Mouse (Mus musculus): ENCODE results near the gene Tmem259. TPM values are rescaled to one million over a fixed set of nuclear protein-coding genes. Genes with fewer than 3 reads are reported as not detected.

Gene Tmem259
- polyA plus RNA-seq, 1 experiment from 2014 or later: 12.3 TPM

- WGBS: 84% methylated on average over 5 of the region's 5 CpGs
- H3K36me3 ChIP-seq (replicated peaks): peaks cover 35% of the 10 kb centered on the region
- H3K9me3 ChIP-seq: no peaks in the 10 kb centered on the region
- peaks cover 56% of the 10 kb centered on the region for H3K4me1 ChIP-seq
- peak overlapping the region; percentile 69 for H3K4me3 ChIP-seq
- peaks cover 16% of the 10 kb centered on the region for H3K27me3 ChIP-seq (replicated peaks; ENCODE audit: low read depth, poor library complexity, severe bottlenecking)
- peak overlapping the region; percentile 92 for H3K27ac ChIP-seq (replicated peaks)
- DNase-seq (ENCODE audit: low spot score): no peak
Observed at GRCm38 (mm10) chr10:79983205-79983604, 925 bp downstream of the Tmem259 start.

- Histone ChIP-seq H3K36me3 (replicated peaks) (peaks cover 72% of the 10 kb centered on the region), H3K27ac (replicated peaks) (no peak overlapping the region), H3K27me3 (replicated peaks; ENCODE audit: low read depth, poor library complexity, severe bottlenecking) (peaks cover 11% of the 10 kb centered on the region; the same call in 1 of the 2 replicates), H3K4me3 (0 out of 2 replicates have a peak overlapping the region, but pooled peaks have one; percentile 13), H3K4me1 (peaks cover 29% of the 10 kb centered on the region), H3K9me3 (no peaks in the 10 kb centered on the region; the same call in 1 of the 2 replicates)
- 94% methylated on average over 22 of the region's 22 CpGs for WGBS
- DNase-seq (ENCODE audit: low spot score): no peak
Observed at GRCm38 (mm10) chr10:79979401-79980155, 4.6 kb downstream of the Tmem259 start.

- H3K4me1 ChIP-seq: peaks cover 22% of the 10 kb centered on the region
- H3K36me3 ChIP-seq (replicated peaks): peaks cover 82% of the 10 kb centered on the region
- peaks cover 20% of the 10 kb centered on the region for H3K27me3 ChIP-seq (replicated peaks; ENCODE audit: low read depth, poor library complexity, severe bottlenecking)
- DNase-seq (ENCODE audit: low spot score): no peak
- peak overlapping the region; percentile 16; the same call in 1 of the 2 replicates for H3K4me3 ChIP-seq
- 96% methylated on average over 21 of the region's 21 CpGs for WGBS
- H3K9me3 ChIP-seq: no peaks in the 10 kb centered on the region; the same call in 1 of the 2 replicates
- no peak overlapping the region for H3K27ac ChIP-seq (replicated peaks)
Observed at GRCm38 (mm10) chr10:79978061-79978460, 6.1 kb downstream of the Tmem259 start.

GRCm38 (mm10) chr10:79977324-79977723, 6.8 kb downstream of the Tmem259 start:
- H3K9me3 ChIP-seq: no peaks in the 10 kb centered on the region; the same call in 1 of the 2 replicates
- peaks cover 27% of the 10 kb centered on the region for H3K27me3 ChIP-seq (replicated peaks; ENCODE audit: low read depth, poor library complexity, severe bottlenecking)
- WGBS: 84% methylated on average over 28 of the region's 28 CpGs
- peaks cover 15% of the 10 kb centered on the region for H3K4me1 ChIP-seq
- no peak overlapping the region for H3K27ac ChIP-seq (replicated peaks)
- no peak for DNase-seq (ENCODE audit: low spot score)
- H3K4me3 ChIP-seq: peak overlapping the region; percentile 11; the same call in 1 of the 2 replicates
- H3K36me3 ChIP-seq (replicated peaks): peaks cover 82% of the 10 kb centered on the region

- DNase-seq (ENCODE audit: low spot score): no peak
- Histone ChIP-seq H3K27me3 (replicated peaks; ENCODE audit: low read depth, poor library complexity, severe bottlenecking) (peaks cover 34% of the 10 kb centered on the region), H3K4me3 (0 out of 2 replicates have a peak overlapping the region, but pooled peaks have one; percentile 0), H3K36me3 (replicated peaks) (peaks cover 80% of the 10 kb centered on the region), H3K9me3 (no peaks in the 10 kb centered on the region; the same call in 1 of the 2 replicates), H3K4me1 (peaks cover 12% of the 10 kb centered on the region; the same call in 1 of the 2 replicates), H3K27ac (replicated peaks) (no peak overlapping the region)
- WGBS: 75% methylated on average over 36 of the region's 36 CpGs
Observed at GRCm38 (mm10) chr10:79976722-79977107, 7.4 kb downstream of the Tmem259 start.

- peaks cover 11% of the 10 kb centered on the region for H3K4me1 ChIP-seq
- peaks cover 39% of the 10 kb centered on the region for H3K27me3 ChIP-seq (replicated peaks; ENCODE audit: low read depth, poor library complexity, severe bottlenecking)
- 0 out of 2 replicates have a peak overlapping the region, but pooled peaks have one; percentile 3 for H3K4me3 ChIP-seq
- H3K27ac ChIP-seq (replicated peaks): no peak overlapping the region
- 85% methylated on average over 28 of the region's 28 CpGs for WGBS
- no peak for DNase-seq (ENCODE audit: low spot score)
- peaks cover 75% of the 10 kb centered on the region for H3K36me3 ChIP-seq (replicated peaks)
- no peaks in the 10 kb centered on the region; the same call in 1 of the 2 replicates for H3K9me3 ChIP-seq
Observed at GRCm38 (mm10) chr10:79976071-79976721, 7.9 kb downstream of the Tmem259 start.

- Histone ChIP-seq H3K4me3 (0 out of 2 replicates have a peak overlapping the region, but pooled peaks have one; percentile 3), H3K9me3 (no peaks in the 10 kb centered on the region; the same call in 1 of the 2 replicates), H3K4me1 (peaks cover 16% of the 10 kb centered on the region), H3K27ac (replicated peaks) (no peak overlapping the region), H3K36me3 (replicated peaks) (peaks cover 62% of the 10 kb centered on the region), H3K27me3 (replicated peaks; ENCODE audit: low read depth, poor library complexity, severe bottlenecking) (peaks cover 54% of the 10 kb centered on the region)
- no peak for DNase-seq (ENCODE audit: low spot score)
- WGBS: 89% methylated on average over 8 of the region's 8 CpGs
Observed at GRCm38 (mm10) chr10:79974668-79975067, 9.5 kb downstream of the Tmem259 start.

GRCm38 (mm10) chr10:79974087-79974486, 10.0 kb downstream of the Tmem259 start:
- peaks cover 15% of the 10 kb centered on the region for H3K4me1 ChIP-seq
- WGBS: 89% methylated on average over 21 of the region's 21 CpGs
- H3K36me3 ChIP-seq (replicated peaks): peaks cover 56% of the 10 kb centered on the region
- H3K27ac ChIP-seq (replicated peaks): no peak overlapping the region
- H3K9me3 ChIP-seq: no peaks in the 10 kb centered on the region; the same call in 1 of the 2 replicates
- no peak for DNase-seq (ENCODE audit: low spot score)
- H3K4me3 ChIP-seq: no peak overlapping the region
- H3K27me3 ChIP-seq (replicated peaks; ENCODE audit: low read depth, poor library complexity, severe bottlenecking): peaks cover 60% of the 10 kb centered on the region

GRCm38 (mm10) chr10:79972831-79973230, 11.3 kb downstream of the Tmem259 start:
- Histone ChIP-seq H3K27me3 (replicated peaks; ENCODE audit: low read depth, poor library complexity, severe bottlenecking) (peaks cover 69% of the 10 kb centered on the region), H3K4me1 (peaks cover 15% of the 10 kb centered on the region), H3K36me3 (replicated peaks) (peaks cover 54% of the 10 kb centered on the region), H3K4me3 (no peak overlapping the region), H3K9me3 (no peaks in the 10 kb centered on the region; the same call in 1 of the 2 replicates), H3K27ac (replicated peaks) (no peak overlapping the region)
- 70% methylated on average over 14 of the region's 14 CpGs for WGBS
- no peak for DNase-seq (ENCODE audit: low spot score)

GRCm38 (mm10) chr10:79971183-79971497, 13.0 kb downstream of the Tmem259 start:
- Histone ChIP-seq H3K9me3 (no peaks in the 10 kb centered on the region), H3K4me3 (peak overlapping the region; percentile 65), H3K4me1 (peaks cover 15% of the 10 kb centered on the region), H3K27me3 (replicated peaks; ENCODE audit: low read depth, poor library complexity, severe bottlenecking) (peaks cover 57% of the 10 kb centered on the region), H3K27ac (replicated peaks) (peak overlapping the region; percentile 79), H3K36me3 (replicated peaks) (peaks cover 54% of the 10 kb centered on the region)
- 5% methylated on average over 21 of the region's 21 CpGs for WGBS
- DNase-seq (ENCODE audit: low spot score): peak; percentile 74

- WGBS: 7% methylated on average over 47 of the region's 47 CpGs
- H3K27me3 ChIP-seq (replicated peaks; ENCODE audit: low read depth, poor library complexity, severe bottlenecking): peaks cover 57% of the 10 kb centered on the region
Observed at GRCm38 (mm10) chr10:79970415-79971182, 13.5 kb downstream of the Tmem259 start, which contains the start of gene Grin3b. Gene Grin3b (plus strand): TSS chr10:79970715.

GRCm38 (mm10) chr10:79969124-79969568, 15.0 kb downstream of the Tmem259 start:
- Histone ChIP-seq H3K27me3 (replicated peaks; ENCODE audit: low read depth, poor library complexity, severe bottlenecking) (peaks cover 57% of the 10 kb centered on the region), H3K9me3 (no peaks in the 10 kb centered on the region), H3K4me3 (no peak overlapping the region), H3K36me3 (replicated peaks) (peaks cover 54% of the 10 kb centered on the region), H3K27ac (replicated peaks) (no peak overlapping the region), H3K4me1 (peaks cover 15% of the 10 kb centered on the region)
- 13% methylated on average over 3 of the region's 3 CpGs for WGBS
- DNase-seq (ENCODE audit: low spot score): no peak

More at GRCm38 (mm10) chr10:79970415-79971182, 13.5 kb downstream of the Tmem259 start, which contains the start of gene Grin3b:
- Histone ChIP-seq H3K4me3 (peak within 1 kb of the TSS; percentile 65), H3K4me1 (peaks cover 15% of the 10 kb centered on the region), H3K9me3 (no peaks in the 10 kb centered on the region), H3K27ac (replicated peaks) (peak within 1 kb of the TSS; percentile 79), H3K36me3 (replicated peaks) (peaks cover 54% of the 10 kb centered on the region)
- DNase-seq (ENCODE audit: low spot score): peak; percentile 58
